Mouse (Mus musculus): Measurements from ENCODE around the gene Neurl1b. TPM values are rescaled to one million over a fixed set of nuclear protein-coding genes. Genes with fewer than 3 reads are reported as not detected.
A peak's percentile ranks its signal among the peaks of the same experiment; 100 is the strongest.

Neurl1b gene
- polyA plus RNA-seq, 1 experiment: not detected

DNA sequence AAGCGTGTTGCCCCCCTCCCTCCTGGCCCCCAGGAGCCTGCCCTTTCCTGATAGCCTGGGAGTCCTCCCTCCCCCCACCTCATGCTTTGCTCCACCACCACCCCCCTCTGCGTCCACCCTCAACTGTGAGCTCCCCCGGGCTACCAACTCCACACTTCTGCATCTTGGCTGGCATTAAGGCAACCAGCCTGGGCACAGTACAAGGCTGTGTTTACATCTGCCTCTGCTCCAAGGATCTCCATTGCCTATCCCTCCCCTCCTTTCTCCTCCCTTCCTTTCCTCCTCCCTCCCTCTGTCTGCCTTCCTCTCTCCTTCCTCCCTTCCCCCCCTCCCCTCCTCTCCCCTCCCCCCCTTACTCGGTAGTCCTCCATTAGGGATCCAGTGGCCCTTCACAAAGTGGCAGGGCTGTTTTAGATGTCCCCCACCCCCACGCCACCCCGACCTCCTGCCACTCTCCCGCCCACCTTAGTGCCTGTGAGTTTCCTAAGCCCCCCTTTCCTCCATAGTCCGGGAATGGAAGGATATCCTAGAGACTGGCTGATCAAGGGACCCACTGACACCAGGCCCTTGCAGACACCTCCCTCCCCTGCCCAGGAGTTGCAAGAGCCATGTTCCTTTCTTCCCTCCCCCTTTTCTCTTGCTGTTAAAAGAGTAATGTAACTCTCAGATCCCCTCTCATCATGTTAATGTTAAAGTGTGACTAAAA is 34.2 kb upstream of the Neurl1b start:
- peak overlapping the region; percentile 99 for H3K27ac ChIP-seq (ENCODE audit: insufficient read depth, low read depth, low read length)
- peak overlapping the region; percentile 12; the same call in 1 of the 2 replicates for H3K4me3 ChIP-seq (ENCODE audit: insufficient read depth, low read depth, low read length)
- H3K4me1 ChIP-seq (ENCODE audit: control insufficient read depth, insufficient read depth, low read length): peaks cover 66% of the 10 kb centered on the region
- 30% methylated on average over 8 of the region's 8 CpGs for whole genome bisulfite sequencing
- TF ChIP-seq POLR2A (IDR thresholded peaks at IDR 0.05; ENCODE audit: insufficient read depth, low read depth, low read length) (peak; percentile 27; the same call in 1 of the 2 replicates), CTCF (IDR thresholded peaks at IDR 0.05; ENCODE audit: insufficient read depth, low read depth, low read length) (no peak)

DNA sequence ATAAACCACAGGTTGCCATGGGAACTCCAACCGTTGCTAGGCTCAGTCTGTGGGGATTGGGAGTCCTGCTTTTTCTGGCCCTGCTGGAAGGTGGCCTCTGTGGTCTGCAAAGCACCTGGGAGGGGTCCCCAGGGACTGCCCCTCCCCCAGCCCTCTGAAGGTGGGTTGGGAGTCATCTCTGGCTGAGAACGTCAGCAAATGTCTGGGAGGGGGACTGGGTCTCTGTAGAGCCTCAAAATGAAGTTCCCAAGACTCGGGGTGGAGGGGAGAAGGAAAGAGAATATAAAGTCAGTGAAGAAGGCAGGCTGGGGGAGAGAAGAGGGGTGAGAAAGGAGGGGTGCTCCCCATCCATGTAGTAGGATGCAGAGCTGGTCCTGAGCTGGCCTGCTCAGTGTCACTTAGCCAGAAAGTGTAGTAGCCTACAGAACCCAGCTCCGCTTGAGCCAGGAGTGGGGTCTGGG is 33.6 kb upstream of the Neurl1b start:
- Histone ChIP-seq H3K27ac (ENCODE audit: insufficient read depth, low read depth, low read length) (peak overlapping the region; percentile 99), H3K4me3 (ENCODE audit: insufficient read depth, low read depth, low read length) (no peak overlapping the region), H3K4me1 (ENCODE audit: control insufficient read depth, insufficient read depth, low read length) (peaks cover 69% of the 10 kb centered on the region)
- WGBS: 22% methylated on average over 4 of the region's 4 CpGs
- TF ChIP-seq CTCF (IDR thresholded peaks at IDR 0.05; ENCODE audit: insufficient read depth, low read depth, low read length) (no peak), POLR2A (IDR thresholded peaks at IDR 0.05; ENCODE audit: insufficient read depth, low read depth, low read length) (peak; percentile 13; the same call in 1 of the 2 replicates)

DNA sequence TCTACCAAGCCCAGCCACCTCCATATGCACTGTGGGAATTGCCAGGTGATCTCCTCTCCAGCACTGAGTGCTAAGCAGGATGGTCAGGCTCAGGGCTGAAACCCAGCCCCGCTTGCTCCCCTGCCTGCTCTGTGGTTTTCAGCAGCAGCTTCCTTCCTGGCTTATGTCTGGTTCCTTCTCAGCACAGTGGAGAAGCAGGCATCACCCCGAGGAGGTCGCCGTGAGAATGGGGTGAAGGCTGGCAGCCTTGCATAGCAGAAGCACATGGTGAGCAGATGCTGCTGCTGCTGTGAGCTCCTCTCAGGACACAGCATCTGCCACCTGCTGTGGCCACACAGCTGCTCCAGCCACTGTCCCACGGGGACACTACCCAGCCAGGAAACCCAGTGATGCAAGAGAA is 33.0 kb upstream of the Neurl1b start:
- Histone ChIP-seq H3K4me3 (ENCODE audit: insufficient read depth, low read depth, low read length) (no peak overlapping the region), H3K27ac (ENCODE audit: insufficient read depth, low read depth, low read length) (peak overlapping the region; percentile 99), H3K4me1 (ENCODE audit: control insufficient read depth, insufficient read depth, low read length) (peaks cover 69% of the 10 kb centered on the region)
- WGBS: 26% methylated on average over 5 of the region's 5 CpGs
- TF ChIP-seq POLR2A (IDR thresholded peaks at IDR 0.05; ENCODE audit: insufficient read depth, low read depth, low read length): no peak
- no peak for TF ChIP-seq CTCF (IDR thresholded peaks at IDR 0.05; ENCODE audit: insufficient read depth, low read depth, low read length)

DNA sequence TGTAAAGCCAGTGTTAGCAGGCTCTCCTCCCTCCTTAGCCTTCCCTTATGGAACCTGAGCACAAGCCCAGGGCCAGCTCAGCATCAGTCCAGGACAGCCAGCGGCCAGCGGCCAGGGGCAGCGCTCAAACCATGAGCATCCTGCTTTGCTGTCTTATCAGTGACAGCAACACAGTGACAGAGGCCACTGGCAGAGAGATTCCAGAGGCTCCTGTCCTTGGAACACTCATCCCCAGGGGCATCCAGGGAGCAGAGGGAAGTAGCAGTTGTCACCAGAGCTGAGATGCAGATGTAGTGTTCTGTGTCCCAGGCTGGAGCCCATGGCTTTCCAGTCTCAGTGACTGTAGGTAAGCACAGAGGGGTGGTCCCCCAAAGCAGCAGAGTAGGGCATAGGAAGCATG is 32.5 kb upstream of the Neurl1b start:
- Histone ChIP-seq H3K4me3 (ENCODE audit: insufficient read depth, low read depth, low read length) (no peak overlapping the region), H3K4me1 (ENCODE audit: control insufficient read depth, insufficient read depth, low read length) (peaks cover 67% of the 10 kb centered on the region), H3K27ac (ENCODE audit: insufficient read depth, low read depth, low read length) (peak overlapping the region; percentile 99)
- TF ChIP-seq POLR2A (IDR thresholded peaks at IDR 0.05; ENCODE audit: insufficient read depth, low read depth, low read length): no peak
- no peak for TF ChIP-seq CTCF (IDR thresholded peaks at IDR 0.05; ENCODE audit: insufficient read depth, low read depth, low read length)
- 79% methylated on average over 3 of the region's 3 CpGs for WGBS

DNA sequence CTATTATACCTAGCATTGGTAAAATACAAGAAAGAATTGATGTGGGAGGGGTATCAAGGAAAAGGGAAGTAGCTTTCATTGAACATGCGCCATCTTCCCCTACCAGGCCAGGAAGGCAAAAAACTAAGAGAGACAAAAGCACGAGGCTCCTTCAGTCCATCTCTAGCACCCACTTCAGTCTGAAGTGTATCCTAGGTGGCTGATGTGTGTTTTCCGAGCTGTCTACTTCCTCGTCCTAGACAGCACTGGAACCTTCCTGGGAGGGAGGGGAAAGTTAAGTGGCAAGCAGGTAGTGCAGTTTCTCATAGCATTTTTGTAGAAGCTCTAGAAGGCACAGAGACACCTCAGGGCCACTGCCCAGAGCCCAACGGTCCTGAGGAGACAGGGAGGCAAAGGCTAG is 31.9 kb upstream of the Neurl1b start:
- TF ChIP-seq CTCF (IDR thresholded peaks at IDR 0.05; ENCODE audit: insufficient read depth, low read depth, low read length) (no peak), POLR2A (IDR thresholded peaks at IDR 0.05; ENCODE audit: insufficient read depth, low read depth, low read length) (no peak)
- Histone ChIP-seq H3K4me3 (ENCODE audit: insufficient read depth, low read depth, low read length) (no peak overlapping the region), H3K4me1 (ENCODE audit: control insufficient read depth, insufficient read depth, low read length) (peaks cover 71% of the 10 kb centered on the region), H3K27ac (ENCODE audit: insufficient read depth, low read depth, low read length) (peak overlapping the region; percentile 99; the same call in 1 of the 2 replicates)
- WGBS: 79% methylated on average over 5 of the region's 5 CpGs

DNA sequence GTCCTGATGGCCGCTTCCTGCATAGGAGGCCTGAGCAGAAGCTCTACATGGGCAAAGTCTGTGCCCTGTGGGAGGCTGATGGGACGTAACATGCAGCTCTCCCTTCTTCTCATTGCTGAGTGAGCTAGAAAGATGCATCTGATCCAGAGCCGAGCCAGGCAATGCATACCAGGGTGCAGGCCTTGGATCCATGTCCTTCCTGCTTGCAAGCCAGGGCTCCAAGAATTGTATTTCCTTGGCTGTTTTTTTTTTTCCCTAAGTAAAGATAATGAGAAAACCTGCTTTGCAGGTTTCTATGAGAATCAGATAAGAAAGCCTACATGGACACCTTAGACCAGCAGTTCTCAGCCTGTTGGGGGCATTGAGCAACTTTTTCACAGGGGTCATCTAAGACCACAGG is 30.5 kb upstream of the Neurl1b start:
- H3K27ac ChIP-seq (ENCODE audit: insufficient read depth, low read depth, low read length): no peak overlapping the region
- WGBS: 90% methylated on average over 3 of the region's 3 CpGs
- H3K4me1 ChIP-seq (ENCODE audit: control insufficient read depth, insufficient read depth, low read length): peaks cover 72% of the 10 kb centered on the region
- TF ChIP-seq CTCF (IDR thresholded peaks at IDR 0.05; ENCODE audit: insufficient read depth, low read depth, low read length) (no peak), POLR2A (IDR thresholded peaks at IDR 0.05; ENCODE audit: insufficient read depth, low read depth, low read length) (no peak)
- H3K4me3 ChIP-seq (ENCODE audit: insufficient read depth, low read depth, low read length): no peak overlapping the region

DNA sequence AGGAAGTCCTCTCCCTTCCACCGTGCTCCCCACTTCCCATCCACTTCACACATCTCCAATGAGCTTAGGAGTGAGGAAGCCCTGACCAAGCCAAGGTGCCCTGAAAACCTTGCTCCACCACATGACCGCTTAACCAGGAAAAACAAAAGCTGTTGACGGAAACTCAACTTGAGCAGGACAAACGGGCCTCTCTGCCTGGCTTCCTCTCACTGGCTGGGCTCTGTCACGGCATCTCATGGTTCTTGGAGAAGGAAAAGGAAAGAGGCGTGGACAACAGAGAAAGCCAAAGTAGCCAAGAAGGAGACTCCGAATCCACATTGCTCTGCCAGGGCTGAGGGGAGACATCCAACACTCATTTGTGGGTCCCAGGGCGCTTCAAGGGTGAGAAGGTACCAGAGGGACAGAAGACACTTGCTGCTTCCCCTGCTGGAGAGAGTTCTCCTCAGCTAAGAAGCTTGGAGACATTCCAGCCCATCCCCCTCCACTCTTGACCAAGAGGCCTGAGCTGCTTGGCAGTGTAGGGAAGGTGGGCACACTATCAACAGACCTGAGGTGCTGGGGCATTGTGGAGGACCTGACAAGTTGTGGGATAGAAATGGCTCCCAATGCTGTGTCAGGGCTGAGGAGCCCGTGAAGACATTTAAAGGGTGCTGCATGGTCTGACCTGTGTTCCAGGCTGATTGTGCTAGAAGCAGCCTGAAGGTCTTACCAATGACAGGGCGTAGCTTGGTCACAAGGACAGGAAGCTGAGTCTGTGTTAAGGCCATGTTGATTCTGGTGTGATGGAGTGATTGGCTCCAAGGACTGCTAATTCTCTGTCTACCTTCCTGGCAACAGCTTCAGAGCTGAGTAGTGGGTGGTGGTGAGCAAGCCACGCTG is 29.1 kb upstream of the Neurl1b start:
- Histone ChIP-seq H3K4me3 (ENCODE audit: insufficient read depth, low read depth, low read length) (no peak overlapping the region), H3K4me1 (ENCODE audit: control insufficient read depth, insufficient read depth, low read length) (peaks cover 58% of the 10 kb centered on the region), H3K27ac (ENCODE audit: insufficient read depth, low read depth, low read length) (no peak overlapping the region)
- 82% methylated on average over 11 of the region's 11 CpGs for WGBS
- no peak for TF ChIP-seq POLR2A (IDR thresholded peaks at IDR 0.05; ENCODE audit: insufficient read depth, low read depth, low read length)
- no peak for TF ChIP-seq CTCF (IDR thresholded peaks at IDR 0.05; ENCODE audit: insufficient read depth, low read depth, low read length)

DNA sequence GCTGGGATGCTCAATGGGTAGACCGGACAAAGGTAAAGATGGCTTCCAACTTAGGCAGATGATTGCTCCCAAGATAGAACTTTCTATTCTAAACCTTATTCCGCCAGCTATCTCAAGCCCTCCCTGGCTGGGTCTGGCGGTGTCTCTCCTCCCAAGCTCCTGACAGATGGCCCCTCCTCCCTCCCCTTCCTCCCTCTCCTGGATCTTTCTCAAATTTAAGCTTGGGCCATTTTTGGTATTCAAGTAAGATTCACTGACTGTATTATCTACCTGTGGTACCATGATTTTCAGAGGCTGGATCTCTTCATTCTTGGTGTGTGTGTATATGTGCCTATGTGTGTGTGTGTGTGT is 28.5 kb upstream of the Neurl1b start:
- 56% methylated on average over 3 of the region's 3 CpGs for WGBS

DNA sequence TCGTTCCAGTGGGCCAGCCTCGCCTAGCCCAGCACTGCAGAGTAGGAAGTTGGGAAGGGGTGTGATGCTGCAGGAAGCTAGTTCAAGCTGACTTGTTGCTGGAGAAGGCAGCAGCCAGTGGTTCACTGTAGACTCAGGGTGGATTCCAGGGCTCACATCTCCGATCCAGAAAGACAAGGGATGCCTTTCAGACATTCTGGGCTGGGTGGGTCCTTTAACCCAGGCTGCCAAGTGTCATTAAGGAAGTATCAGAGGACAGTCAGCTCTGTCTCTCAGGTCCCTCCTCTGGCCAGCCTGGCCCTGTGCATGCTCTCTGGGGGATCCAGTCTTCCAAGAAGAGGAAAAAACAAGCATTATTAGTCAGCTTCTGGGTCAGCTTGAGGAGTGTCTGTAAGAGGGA is 26.5 kb upstream of the Neurl1b start:
- peaks cover 41% of the 10 kb centered on the region for H3K4me1 ChIP-seq (ENCODE audit: control insufficient read depth, insufficient read depth, low read length)
- H3K4me3 ChIP-seq (ENCODE audit: insufficient read depth, low read depth, low read length): no peak overlapping the region
- 80% methylated on average over 3 of the region's 3 CpGs for WGBS
- TF ChIP-seq CTCF (IDR thresholded peaks at IDR 0.05; ENCODE audit: insufficient read depth, low read depth, low read length) (no peak), POLR2A (IDR thresholded peaks at IDR 0.05; ENCODE audit: insufficient read depth, low read depth, low read length) (0 out of 2 replicates have a peak, but pooled peaks have one; percentile 19)
- no peak overlapping the region for H3K27ac ChIP-seq (ENCODE audit: insufficient read depth, low read depth, low read length)

More for the DNA sequence above, 28.5 kb upstream of the Neurl1b start:
- no peak overlapping the region for H3K4me3 ChIP-seq (ENCODE audit: insufficient read depth, low read depth, low read length)
- TF ChIP-seq POLR2A (IDR thresholded peaks at IDR 0.05; ENCODE audit: insufficient read depth, low read depth, low read length) (no peak), CTCF (IDR thresholded peaks at IDR 0.05; ENCODE audit: insufficient read depth, low read depth, low read length) (no peak)
- H3K27ac ChIP-seq (ENCODE audit: insufficient read depth, low read depth, low read length): no peak overlapping the region
- H3K4me1 ChIP-seq (ENCODE audit: control insufficient read depth, insufficient read depth, low read length): peaks cover 55% of the 10 kb centered on the region

Data from olfactory bulb, adult 2 months (tissue).